Mouse (Mus musculus): ENCODE data around the gene Zcchc4. TPM values are rescaled to one million over a fixed set of nuclear protein-coding genes. Genes with fewer than 3 reads are reported as not detected.

The Zcchc4 gene
- polyA plus RNA-seq, 1 experiment from 2014 or later, result 17.4 TPM

GRCm38 (mm10) chr5:52871986-52872385, 96.8 kb downstream of the Zcchc4 start:
- Histone ChIP-seq H3K9ac (ENCODE audit: low read depth, low read length) (no peak overlapping the region), H3K27me3 (ENCODE audit: control insufficient read depth, insufficient read depth, low read length) (no peaks in the 10 kb centered on the region), H3K4me2 (replicated peaks; ENCODE audit: low read depth, low read length) (no peak overlapping the region), H3K4me1 (replicated peaks; ENCODE audit: control insufficient read depth, insufficient read depth, low read length) (no peaks in the 10 kb centered on the region), H3K4me3 (ENCODE audit: low read depth, low read length) (no peak overlapping the region), H3K27ac (ENCODE audit: low read depth, low read length) (no peak overlapping the region), H3K36me3 (ENCODE audit: control insufficient read depth, insufficient read depth, low read length) (0 out of 2 replicates have a peak, but pooled peaks cover 6% of the 10 kb centered on the region), H3K9me3 (ENCODE audit: control insufficient read depth, low read length) (no peaks in the 10 kb centered on the region)
- no peak for DNase-seq (ENCODE audit: low spot score)
- 96% methylated on average over 13 of the region's 13 CpGs for WGBS
- no peak for ATAC-seq (ENCODE audit: low FRiP score)

Other genes with a start within 250 kb of the Zcchc4 start
- 1.5 TPM in 2 replicates for gene Lgi2, start 208.9 kb upstream of the Zcchc4 start, polyA plus RNA-seq (2014; fragmentation: Nextera tagmentation; extraction: Ambion mirVana)
- gene Sepsecs, start 105.7 kb upstream of the Zcchc4 start, polyA plus RNA-seq (2014; fragmentation: Nextera tagmentation; extraction: Ambion mirVana), result 7.2 and 7.6 TPM in 2 replicates
- gene Pi4k2b, start 33.8 kb upstream of the Zcchc4 start, polyA plus RNA-seq (2014; fragmentation: Nextera tagmentation; extraction: Ambion mirVana), result 23.1 and 25.2 TPM in 2 replicates
- 129 and 142 TPM in 2 replicates for gene Anapc4, start 58.6 kb downstream of the Zcchc4 start, polyA plus RNA-seq (2014; fragmentation: Nextera tagmentation; extraction: Ambion mirVana)